In the genomic region with DNA sequence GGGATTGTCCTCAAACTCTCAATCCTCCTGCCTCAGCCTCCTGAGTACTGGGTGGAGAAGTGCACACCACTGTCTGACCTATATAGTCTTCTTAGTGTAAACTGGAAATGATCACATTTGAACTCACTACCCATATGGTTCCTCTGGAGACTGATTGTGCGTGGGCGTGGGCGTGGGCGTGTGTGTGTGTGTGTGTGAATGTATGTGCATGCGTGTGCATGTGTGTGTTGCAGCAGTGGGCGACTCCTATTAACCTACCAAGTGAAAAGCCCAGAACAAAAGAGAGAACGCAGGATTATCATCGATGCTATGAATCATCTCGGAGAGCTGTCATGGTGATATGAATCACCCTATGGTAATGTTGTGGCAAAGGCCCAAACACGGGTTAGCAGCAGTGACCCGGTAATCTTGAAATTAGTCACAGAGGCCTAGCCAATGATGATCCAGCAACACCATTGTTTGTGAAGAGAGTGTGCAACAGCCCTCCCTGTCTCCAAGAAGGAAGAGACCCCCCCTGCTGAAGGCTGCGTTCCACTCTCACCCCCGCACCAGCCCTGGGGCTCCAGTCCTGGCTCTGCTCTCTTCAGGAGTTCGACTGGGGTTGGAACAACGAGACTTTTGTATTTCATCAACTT, we compare ENCODE assay signal across 9 mouse cellular contexts.
A peak's percentile ranks its signal among the peaks of the same experiment; 100 is the strongest.
DNase-seq lines count a peak whose midpoint lies in the region; ATAC-seq and TF ChIP-seq lines count a peak whose summit lies in the region.
"Had no signal": no experiment of that assay in that cellular context is flagged by ENCODE, and none has a peak within 500 bp of the region (broad histone marks: within the 10 kb centered on the region; RNA-seq: fewer than 3 reads in every experiment).

No protein-coding gene starts in this region.

- H3K4me3 ChIP-seq in kidney, adult 2 months (ENCODE audit: insufficient read depth, low read depth, low read length): no peak overlapping the region
- H3K4me3 ChIP-seq in embryonic fibroblast, embryonic 13.5 days (ENCODE audit: insufficient read depth, low read length): no peak overlapping the region
- H3K4me3 ChIP-seq in lung, adult 2 months (replicated peaks; ENCODE audit: extremely low read depth, low read depth, low read length): no peak overlapping the region

- no peaks in the 10 kb centered on the region for H3K36me3 ChIP-seq in kidney, adult 2 months (ENCODE audit: control insufficient read depth, insufficient read depth, low read length)

- TF ChIP-seq POLR2A in kidney, adult 2 months (IDR thresholded peaks at IDR 0.05; ENCODE audit: low read depth, low read length): no peak
- no peak for TF ChIP-seq POLR2A in embryonic fibroblast, embryonic 13.5 days (IDR thresholded peaks at IDR 0.05; ENCODE audit: low read depth, low read length)
- no peak for TF ChIP-seq POLR2A in lung, adult 2 months (IDR thresholded peaks at IDR 0.05; ENCODE audit: borderline replicate concordance, extremely low read depth, low read depth, low read length)

- H3K4me1 ChIP-seq in kidney, adult 2 months (ENCODE audit: control insufficient read depth, insufficient read depth, low read length): no peaks in the 10 kb centered on the region
- peaks cover 17% of the 10 kb centered on the region for H3K4me1 ChIP-seq in embryonic fibroblast, embryonic 13.5 days (ENCODE audit: control insufficient read depth, insufficient read depth, low read length)
- no peaks in the 10 kb centered on the region; the same call in 1 of the 2 replicates for H3K4me1 ChIP-seq in lung, adult 2 months (ENCODE audit: control insufficient read depth, insufficient read depth, low read length)

- H3K27me3 ChIP-seq in kidney, adult 2 months (replicated peaks; ENCODE audit: control insufficient read depth, insufficient read depth, low read length): no peaks in the 10 kb centered on the region

- peak; percentile 0 to 45 for DNase-seq in kidney, postnatal 4 days
- no peak for DNase-seq in kidney, adult 2 months
- DNase-seq in MN1 (ENCODE audit: low spot score): peak; percentile 83
- no peak for DNase-seq in lung, adult 2 months
- DNase-seq in B cell, adult 2 months: no peak
- no peak for DNase-seq in cerebellum, adult 11-12 months
- DNase-seq: gastrocnemius, postnatal 10 days had no signal

- no peak for TF ChIP-seq CTCF in kidney, adult 2 months (conservative IDR thresholded peaks at IDR 0.05; ENCODE audit: insufficient read depth, insufficient read length, low read depth, low read length)
- no peak for TF ChIP-seq CTCF in embryonic fibroblast, embryonic 13.5 days (IDR thresholded peaks at IDR 0.05; ENCODE audit: borderline replicate concordance, insufficient read depth, low read length)
- no peak for TF ChIP-seq CTCF in lung, adult 2 months (IDR thresholded peaks at IDR 0.05; ENCODE audit: insufficient read depth, low read length)

- WGBS in kidney, adult 2 months: 81% methylated on average over 15 of the region's 15 CpGs
- 72% methylated on average over 15 of the region's 15 CpGs for WGBS in lung, adult 2 months

- no peak overlapping the region for H3K27ac ChIP-seq in kidney, adult 2 months (ENCODE audit: insufficient read depth, low read depth, low read length)
- peak overlapping the region; percentile 80 for H3K27ac ChIP-seq in embryonic fibroblast, embryonic 13.5 days (ENCODE audit: insufficient read depth, low read length)

- ATAC-seq in megakaryocyte, adult 5-6 weeks (ENCODE audit: poor library complexity, severe bottlenecking): peak; percentile 31

Comparison
In these comparisons a context has a peak if more than half of its experiments do, and no peak if none do; other contexts are left out.
1. DNase-seq: peak in kidney, postnatal 4 days (2 of 2) and MN1 (single experiment); none in kidney, adult 2 months (single experiment), lung, adult 2 months (single experiment), B cell, adult 2 months (0 of 2) and cerebellum, adult 11-12 months (single experiment).